Mouse (Mus musculus) liver, adult (tissue): Measurements from ENCODE around the gene Pbld2.

ENCODE experiments used
- GATA4 ChIP-seq: IDR thresholded peaks from 2 replicates; pipeline ENCODE4 v1.6.1; 2014; ENCODE audit warnings: mild to moderate bottlenecking, low read length; ENCODE audit not compliant: insufficient replicate concordance

Pbld2 gene

GRCm38 (mm10) chr10:63089103-63089757 is 65.1 kb downstream of the Pbld2 start:
- no peak for TF ChIP-seq GATA4

- TF ChIP-seq GATA4: no peak
Measured at GRCm38 (mm10) chr10:63089758-63090571, 65.8 kb downstream of the Pbld2 start.

GRCm38 (mm10) chr10:63091915-63092314 is 67.8 kb downstream of the Pbld2 start:
- no peak for TF ChIP-seq GATA4

- TF ChIP-seq GATA4: no peak
Measured at GRCm38 (mm10) chr10:63092616-63093550, 68.8 kb downstream of the Pbld2 start.

GRCm38 (mm10) chr10:63096757-63097156 is 72.6 kb downstream of the Pbld2 start:
- no peak for TF ChIP-seq GATA4

GRCm38 (mm10) chr10:63098191-63098590 is 74.1 kb downstream of the Pbld2 start:
- no peak for TF ChIP-seq GATA4

GRCm38 (mm10) chr10:63099521-63099920 is 75.4 kb downstream of the Pbld2 start, which contains the start of gene Atoh7:
Gene Atoh7 (plus strand): TSS chr10:63099651.
- TF ChIP-seq GATA4: no peak

GRCm38 (mm10) chr10:63099941-63100562 is 75.9 kb downstream of the Pbld2 start:
- TF ChIP-seq GATA4: no peak

GRCm38 (mm10) chr10:63100657-63101056 is 76.5 kb downstream of the Pbld2 start:
- TF ChIP-seq GATA4: no peak
